Mouse (Mus musculus) MEL (cell line): ENCODE measurements around the gene Fam210b.

ENCODE experiments used
- CTCF ChIP-seq, 3 experiments: IDR thresholded peaks in 2 of 3; conservative IDR thresholded peaks in 1 of 3; 2 replicates each; pipeline ENCODE4 v1.5.1; 2011 to 2012; ENCODE audit warnings: low read length in 3 of 3, low read depth in 2 of 3, mild to moderate bottlenecking in 2 of 3, improper control_type of control experiment in 1 of 3, inconsistent platforms in 1 of 3, mixed read lengths in 1 of 3, moderate library complexity in 1 of 3; ENCODE audit not compliant: control insufficient read depth in 1 of 3, insufficient read depth in 1 of 3, poor library complexity in 1 of 3, severe bottlenecking in 1 of 3
- EP300 ChIP-seq, 2 experiments: IDR thresholded peaks; 2 replicates each; pipeline ENCODE4 v1.6.1; 2011; ENCODE audit warnings: improper control_type of control experiment in 2 of 2, low read length in 2 of 2, low read depth in 1 of 2, mild to moderate bottlenecking in 1 of 2
- HCFC1 ChIP-seq: IDR thresholded peaks from 2 replicates; pipeline ENCODE4 v1.6.1; 2012; ENCODE audit warnings: low read depth, mild to moderate bottlenecking, inconsistent platforms, low read length, improper control_type of control experiment, moderate library complexity
- MAZ ChIP-seq: IDR thresholded peaks from 2 replicates; pipeline ENCODE4 v1.6.1; 2012; ENCODE audit warnings: low read depth, mild to moderate bottlenecking, inconsistent platforms, low read length, improper control_type of control experiment
- NRF1 ChIP-seq: IDR thresholded peaks from 2 replicates; pipeline ENCODE4 v1.6.1; 2014; ENCODE audit warnings: low read depth, mild to moderate bottlenecking, inconsistent platforms, low read length, improper control_type of control experiment, moderate library complexity; ENCODE audit not compliant: poor library complexity, insufficient read depth, severe bottlenecking
- POLR2A ChIP-seq, 2 experiments: IDR thresholded peaks; 2 replicates each; pipeline ENCODE4 v1.6.1; 2011 to 2012; ENCODE audit warnings: low read length in 2 of 2, mild to moderate bottlenecking in 2 of 2, control low read depth in 1 of 2, improper control_type of control experiment in 1 of 2, low read depth in 1 of 2, moderate library complexity in 1 of 2; ENCODE audit not compliant: control insufficient read depth in 1 of 2, insufficient read depth in 1 of 2, poor library complexity in 1 of 2
- TBP ChIP-seq: IDR thresholded peaks from 2 replicates; pipeline ENCODE4 v1.8.0; 2011; ENCODE audit warnings: low read depth, low read length, improper control_type of control experiment

DNA sequence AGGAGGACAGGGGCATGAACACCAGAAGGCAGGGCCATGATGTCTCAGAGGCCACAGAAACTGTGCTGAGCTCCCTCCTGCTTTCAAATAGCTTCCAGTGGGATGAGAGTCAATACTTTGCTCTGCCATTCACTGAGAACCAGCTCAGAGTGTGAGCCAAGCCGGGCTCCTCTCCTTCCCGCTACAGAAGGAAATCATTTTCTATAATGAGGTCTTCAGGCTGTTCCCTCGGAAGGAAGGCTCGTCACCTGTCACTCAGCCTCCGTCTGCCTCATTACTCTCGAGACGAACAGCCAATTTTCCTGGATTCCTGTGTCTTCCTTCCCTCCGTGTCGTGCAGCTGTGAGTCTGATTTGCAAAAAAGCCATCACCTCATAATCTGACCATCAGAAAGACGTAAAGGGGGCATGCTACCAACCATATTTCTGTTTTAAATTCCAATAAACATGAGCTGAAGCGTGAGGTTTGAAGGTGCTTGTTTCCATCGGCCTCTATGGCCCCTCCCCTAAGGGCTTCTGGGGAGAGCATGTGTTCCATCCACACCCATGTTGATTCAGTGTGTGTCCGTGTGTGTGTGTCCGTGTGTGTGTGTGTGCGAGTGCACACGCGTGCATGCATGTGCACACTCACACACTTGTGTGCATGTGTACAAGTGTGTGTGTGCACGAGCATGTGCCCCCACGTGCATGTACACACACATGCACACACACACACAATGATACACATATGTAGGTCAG, 7.0 kb upstream of the Fam210b start:
- no peak for TF ChIP-seq CTCF (IDR thresholded peaks at IDR 0.05 in 2 of 3, conservative IDR thresholded peaks at IDR 0.05 in 1 of 3; ENCODE audit: control insufficient read depth in 1 of 3, insufficient read depth in 1 of 3, low read depth in 2 of 3, low read length in 3 of 3, poor library complexity in 1 of 3, severe bottlenecking in 1 of 3)
- TF ChIP-seq MAZ = no peak
- TF ChIP-seq NRF1 = no peak
- no peak for TF ChIP-seq TBP
- no peak for TF ChIP-seq POLR2A (IDR thresholded peaks at IDR 0.05; ENCODE audit: control insufficient read depth in 1 of 2, insufficient read depth in 1 of 2, low read depth in 1 of 2, low read length in 2 of 2, poor library complexity in 1 of 2)
- no peak for TF ChIP-seq HCFC1
- TF ChIP-seq EP300 (IDR thresholded peaks at IDR 0.05; ENCODE audit: low read depth in 1 of 2, low read length in 2 of 2) = no peak
